Mouse (Mus musculus): ENCODE data around the gene 5730596B20Rik.

Gene 5730596B20Rik

GRCm38 (mm10) chr6:52191860-52192550 is 14.7 kb downstream of the 5730596B20Rik start:
- intact Hi-C loops (cut with DNase I) = loop anchor here (2.0 kb wide), 1 partner anchor 17 kb away; no protein-coding TSS in a partner anchor

GRCm38 (mm10) chr6:52194690-52195089 is 17.4 kb downstream of the 5730596B20Rik start:
- intact Hi-C loops (cut with DNase I) = no loop called here

- intact Hi-C loops (cut with DNase I) = no loop called here
These were observed 19.5 kb downstream of the 5730596B20Rik start for GRCm38 (mm10) chr6:52196811-52197210.

GRCm38 (mm10) chr6:52197271-52197670 is 20.0 kb downstream of the 5730596B20Rik start:
- intact Hi-C loops (cut with DNase I) = no loop called here

- intact Hi-C loops (cut with DNase I) = loop anchor here (5.0 kb wide), 2 partner anchors 38 to 323 kb away; partner anchors contain the start of gene Hoxa2
These were observed 22.9 kb downstream of the 5730596B20Rik start for GRCm38 (mm10) chr6:52200073-52200750.

GRCm38 (mm10) chr6:52200751-52201250 is 23.5 kb downstream of the 5730596B20Rik start:
- intact Hi-C loops (cut with DNase I) = loop anchor here (5.0 kb wide), 2 partner anchors 38 to 324 kb away; partner anchors contain the start of gene Hoxa2

- intact Hi-C loops (cut with DNase I) = loop anchor here (5.0 kb wide), 2 partner anchors 39 to 324 kb away; partner anchors contain the start of gene Hoxa2
These were observed 24.0 kb downstream of the 5730596B20Rik start for GRCm38 (mm10) chr6:52201269-52201668.

- intact Hi-C loops (cut with DNase I) = loop anchor here (2.0 to 5.0 kb wide), 3 partner anchors 40 to 325 kb away; partner anchors contain the start of gene Hoxa2
These were observed 25.2 kb downstream of the 5730596B20Rik start for GRCm38 (mm10) chr6:52202362-52203120.

GRCm38 (mm10) chr6:52203121-52203370 is 25.7 kb downstream of the 5730596B20Rik start:
- intact Hi-C loops (cut with DNase I) = loop anchor here (2.0 to 5.0 kb wide), 3 partner anchors 41 to 326 kb away; partner anchors contain the start of gene Hoxa2

- intact Hi-C loops (cut with DNase I) = loop anchor here (2.0 to 5.0 kb wide), 3 partner anchors 41 to 326 kb away; partner anchors contain the start of gene Hoxa2
These were observed 26.2 kb downstream of the 5730596B20Rik start for GRCm38 (mm10) chr6:52203371-52204049.

GRCm38 (mm10) chr6:52204050-52204752 is 26.9 kb downstream of the 5730596B20Rik start, which contains the start of gene Hoxa5:
TSS of gene Hoxa5 (minus strand) at chr6:52204587.
- intact Hi-C loops (cut with DNase I) = loop anchor here (5.0 kb wide), 2 partner anchors 42 to 327 kb away; partner anchors contain the start of gene Hoxa2

GRCm38 (mm10) chr6:52205221-52205620 is 27.9 kb downstream of the 5730596B20Rik start:
- intact Hi-C loops (cut with DNase I) = no loop called here

GRCm38 (mm10) chr6:52205638-52206621 is 28.6 kb downstream of the 5730596B20Rik start:
- intact Hi-C loops (cut with DNase I) = no loop called here

- intact Hi-C loops (cut with DNase I) = no loop called here
These were observed 29.8 kb downstream of the 5730596B20Rik start for GRCm38 (mm10) chr6:52206882-52207683.

- intact Hi-C loops (cut with DNase I) = no loop called here
These were observed 30.3 kb downstream of the 5730596B20Rik start for GRCm38 (mm10) chr6:52207684-52207976.

- intact Hi-C loops (cut with DNase I) = no loop called here
These were observed 31.0 kb downstream of the 5730596B20Rik start, which contains the start of gene Hoxa6 for GRCm38 (mm10) chr6:52208072-52208867. TSS of gene Hoxa6 (minus strand) at chr6:52208722.
